Mouse (Mus musculus) layer of hippocampus, adult 8-10 months (tissue): ENCODE data around the gene Adamts15. TPM values are rescaled to one million over a fixed set of nuclear protein-coding genes. Genes with fewer than 3 reads are reported as not detected.

Source experiments
- DNase-seq, 2 experiments: peaks; one replicate each; pipeline ENCODE4 v3.0.0; 2022; ENCODE audit warnings: low spot score in 2 of 2
- total RNA-seq, 4 experiments: library from RNA; stranded (reverse); gene quantifications; 2 replicates each; pipeline ENCODE4 v1.2.4; 2022

Adamts15 gene
- total RNA-seq, result 1 to 10 TPM; 4.1 to 4.5 (median 4.2) TPM

GRCm38 (mm10) chr9:30922197-30922894 is at the start of gene Adamts15:
TSS of gene Adamts15 (minus strand) at chr9:30922452.
- DNase-seq, result no peak

GRCm38 (mm10) chr9:30971967-30972366 is 49.7 kb upstream of the Adamts15 start:
- DNase-seq, result no peak

- no peak for DNase-seq
These were observed 47.7 kb upstream of the Adamts15 start for GRCm38 (mm10) chr9:30970001-30970400.

- DNase-seq, result no peak
These were observed 45.9 kb upstream of the Adamts15 start for GRCm38 (mm10) chr9:30968130-30968529.

- no peak for DNase-seq
These were observed 44.6 kb upstream of the Adamts15 start for GRCm38 (mm10) chr9:30966881-30967280.

GRCm38 (mm10) chr9:30964685-30965084 is 42.4 kb upstream of the Adamts15 start:
- peak in 1 of 2 experiments; percentile 49 for DNase-seq

- no peak for DNase-seq
These were observed 41.5 kb upstream of the Adamts15 start for GRCm38 (mm10) chr9:30963780-30964179.

- DNase-seq, result no peak
These were observed 33.0 kb upstream of the Adamts15 start for GRCm38 (mm10) chr9:30955246-30955645.

GRCm38 (mm10) chr9:30953287-30953686 is 31.0 kb upstream of the Adamts15 start:
- DNase-seq, result no peak

- DNase-seq, result no peak
These were observed 29.2 kb upstream of the Adamts15 start for GRCm38 (mm10) chr9:30951461-30951860.

- DNase-seq, result no peak
These were observed 28.3 kb upstream of the Adamts15 start for GRCm38 (mm10) chr9:30950592-30950991.

- DNase-seq, result no peak
These were observed 27.7 kb upstream of the Adamts15 start for GRCm38 (mm10) chr9:30949971-30950370.

- no peak for DNase-seq
These were observed 27.2 kb upstream of the Adamts15 start for GRCm38 (mm10) chr9:30949422-30949821.

GRCm38 (mm10) chr9:30945276-30945675 is 23.0 kb upstream of the Adamts15 start:
- no peak for DNase-seq

- DNase-seq, result no peak
These were observed 22.0 kb upstream of the Adamts15 start for GRCm38 (mm10) chr9:30944234-30944633.

- DNase-seq, result no peak
These were observed 21.1 kb upstream of the Adamts15 start for GRCm38 (mm10) chr9:30943341-30943740.

GRCm38 (mm10) chr9:30942512-30943313 is 20.5 kb upstream of the Adamts15 start, which contains the start of gene Adamts8:
TSS of gene Adamts8 (plus strand) at chr9:30942562.
- DNase-seq, result no peak

- peak; percentile 83 to 95 for DNase-seq
These were observed 18.1 kb upstream of the Adamts15 start for GRCm38 (mm10) chr9:30940328-30940727.

GRCm38 (mm10) chr9:30936674-30937438 is 14.6 kb upstream of the Adamts15 start:
- DNase-seq, result peak in 1 of 2 experiments; percentile 56

GRCm38 (mm10) chr9:30934827-30935226 is 12.6 kb upstream of the Adamts15 start:
- DNase-seq, result no peak

GRCm38 (mm10) chr9:30932346-30932745 is 10.1 kb upstream of the Adamts15 start:
- no peak for DNase-seq

- DNase-seq, result no peak
These were observed 6.5 kb upstream of the Adamts15 start for GRCm38 (mm10) chr9:30928759-30929158.
